ENCODE assay signal across 8 mouse cellular contexts in the genomic region with DNA sequence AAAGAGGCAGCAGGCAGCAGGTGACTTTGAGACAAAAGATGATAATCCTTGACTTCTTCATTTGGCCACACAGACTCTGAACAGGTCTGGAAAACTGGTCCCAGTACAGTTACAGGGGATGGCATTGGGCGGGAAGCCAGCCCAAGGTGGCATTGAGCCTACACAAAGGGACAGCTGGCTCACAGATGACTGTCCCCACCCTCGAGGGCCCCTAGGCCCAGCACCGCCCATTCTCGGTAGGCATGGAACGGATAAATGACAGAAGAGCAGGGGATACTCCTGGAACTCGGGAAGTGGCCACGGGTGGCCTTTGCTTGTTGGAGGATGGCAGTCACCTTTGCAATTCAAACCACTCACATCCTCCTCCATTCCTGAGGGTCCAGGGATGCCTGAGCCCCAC. TPM values are rescaled to one million over a fixed set of nuclear protein-coding genes. Genes with fewer than 3 reads are reported as not detected.
DNase-seq lines count a peak whose midpoint lies in the region; ATAC-seq lines count a peak whose summit lies in the region.

No protein-coding gene starts in this region.

- DNase-seq in cerebellum, adult 9-11 months: peak; percentile 66
- DNase-seq in cerebellum, adult 8-10 months: no peak
- no peak for DNase-seq in neural tube, embryonic 11.5 days (ENCODE audit: low spot score)
- no peak for DNase-seq in neural tube, embryonic 10.5 days (ENCODE audit: extremely low spot score, low spot score)
- no peak for DNase-seq in liver, embryonic 13.5 days
- no peak for DNase-seq in right cerebral cortex, postnatal 25 days
- no peak for DNase-seq in gastrocnemius, postnatal 36 days
- DNase-seq in spleen, postnatal 14 days (ENCODE audit: low spot score in 2 of 2): no peak

- H3K27me3 ChIP-seq in neural tube, embryonic 11.5 days (ENCODE audit: control insufficient read depth, insufficient read depth, low read length): no peaks in the 10 kb centered on the region
- H3K27me3 ChIP-seq in liver, embryonic 13.5 days: peaks cover 7% of the 10 kb centered on the region; the same call in 1 of the 2 replicates

- peaks cover 26% of the 10 kb centered on the region for H3K36me3 ChIP-seq in neural tube, embryonic 11.5 days (ENCODE audit: control insufficient read depth, insufficient read depth, low read length)
- H3K36me3 ChIP-seq in liver, embryonic 13.5 days: peaks cover 33% of the 10 kb centered on the region

- intact Hi-C loops in gastrocnemius, postnatal 36 days (cut with DNase I): no loop called here

- 13% methylated on average over 7 of the region's 7 CpGs for WGBS in neural tube, embryonic 11.5 days
- 42% methylated on average over 7 of the region's 7 CpGs for WGBS in liver, embryonic 13.5 days (ENCODE audit: insufficient replicate concordance)

- ATAC-seq in neural tube, embryonic 11.5 days (ENCODE audit: insufficient read depth, low FRiP score, low TSS enrichment): peak; percentile 16; the same call in 1 of the 2 replicates
- ATAC-seq in liver, embryonic 13.5 days (ENCODE audit: low read depth): no peak

- no peaks in the 10 kb centered on the region for H3K9me3 ChIP-seq in neural tube, embryonic 11.5 days (ENCODE audit: control insufficient read depth, low read length)
- no peaks in the 10 kb centered on the region for H3K9me3 ChIP-seq in liver, embryonic 13.5 days (replicated peaks)

- H3K4me2 ChIP-seq in neural tube, embryonic 11.5 days (ENCODE audit: low read depth): peak overlapping the region; percentile 81
- H3K4me2 ChIP-seq in liver, embryonic 13.5 days: peak overlapping the region; percentile 98

- peak overlapping the region; percentile 94 for H3K4me3 ChIP-seq in neural tube, embryonic 11.5 days (ENCODE audit: low read depth, low read length)
- H3K4me3 ChIP-seq in liver, embryonic 13.5 days (replicated peaks): peak overlapping the region; percentile 76

- peak overlapping the region; percentile 99 for H3K9ac ChIP-seq in neural tube, embryonic 11.5 days (ENCODE audit: low read length)
- H3K9ac ChIP-seq in liver, embryonic 13.5 days: peak overlapping the region; percentile 82

- H3K4me1 ChIP-seq in neural tube, embryonic 11.5 days (ENCODE audit: control insufficient read depth, insufficient read depth, low read length): peaks cover 28% of the 10 kb centered on the region
- peaks cover 60% of the 10 kb centered on the region for H3K4me1 ChIP-seq in liver, embryonic 13.5 days (replicated peaks)

- H3K27ac ChIP-seq in neural tube, embryonic 11.5 days (ENCODE audit: low read depth, low read length): peak overlapping the region; percentile 93
- peak overlapping the region; percentile 80 for H3K27ac ChIP-seq in liver, embryonic 13.5 days

RNA-seq across cellular contexts. Expression of gene Mex3d, which starts 2.1 kb away (rescaled TPM):
- 12.6 and 15.5 TPM in 2 replicates for polyA plus RNA-seq in neural tube, embryonic 11.5 days (2014; fragmentation: Nextera tagmentation; extraction: Ambion mirVana)
- 1.0 and 1.1 TPM in 2 replicates for polyA plus RNA-seq in liver, embryonic 13.5 days (2015; fragmentation: Nextera tagmentation; extraction: Ambion mirVana)
- 1 to 10 TPM; 3.4 to 4.5 TPM for total RNA-seq in gastrocnemius, postnatal 36 days (2021)

RNA-seq across cellular contexts. Expression of gene Mbd3, which starts 14.0 kb away (rescaled TPM):
- polyA plus RNA-seq in neural tube, embryonic 11.5 days (2014; fragmentation: Nextera tagmentation; extraction: Ambion mirVana): 262 and 271 TPM in 2 replicates
- polyA plus RNA-seq in liver, embryonic 13.5 days (2015; fragmentation: Nextera tagmentation; extraction: Ambion mirVana): 81.2 and 87.4 TPM in 2 replicates
- total RNA-seq in gastrocnemius, postnatal 36 days (2021): 10 to 100 TPM; 95.1 to 99.9 TPM

RNA-seq across cellular contexts. Expression of gene Uqcr11, which starts 21.3 kb away (rescaled TPM):
- polyA plus RNA-seq in neural tube, embryonic 11.5 days (2014; fragmentation: Nextera tagmentation; extraction: Ambion mirVana): 494 and 521 TPM in 2 replicates
- 474 and 603 TPM in 2 replicates for polyA plus RNA-seq in liver, embryonic 13.5 days (2015; fragmentation: Nextera tagmentation; extraction: Ambion mirVana)
- 100 to 1,000 TPM; 825 to 866 TPM for total RNA-seq in gastrocnemius, postnatal 36 days (2021)

RNA-seq across cellular contexts. Expression of gene Plk5, which starts 29.1 kb away (rescaled TPM):
- 0.17 TPM in 1 of 2 replicates, not detected in the other for polyA plus RNA-seq in neural tube, embryonic 11.5 days (2014; fragmentation: Nextera tagmentation; extraction: Ambion mirVana)
- 0.12 TPM in 1 of 2 replicates, not detected in the other for polyA plus RNA-seq in liver, embryonic 13.5 days (2015; fragmentation: Nextera tagmentation; extraction: Ambion mirVana)
- total RNA-seq in gastrocnemius, postnatal 36 days (2021): under 1 TPM; 0.15 to 0.20 TPM

RNA-seq across cellular contexts. Expression of gene Adamtsl5, which starts 37.1 kb away (rescaled TPM):
- polyA plus RNA-seq in neural tube, embryonic 11.5 days (2014; fragmentation: Nextera tagmentation; extraction: Ambion mirVana): 0.17 and 0.27 TPM in 2 replicates
- polyA plus RNA-seq in liver, embryonic 13.5 days (2015; fragmentation: Nextera tagmentation; extraction: Ambion mirVana): 1.8 and 2.5 TPM in 2 replicates
- 10 to 100 TPM; 27.4 to 38.1 TPM for total RNA-seq in gastrocnemius, postnatal 36 days (2021)
